Mouse (Mus musculus) cerebellum, adult 2 months (tissue): ENCODE measurements around the gene Fkbp2.

ENCODE experiments used
- CTCF ChIP-seq: fragments of 200-500 bp; IDR thresholded peaks from 2 replicates; pipeline ENCODE4 v1.5.1; 2011; ENCODE audit warnings: low read depth, mild to moderate bottlenecking, control low read depth, low read length, moderate library complexity, borderline replicate concordance; ENCODE audit not compliant: insufficient read depth
- POLR2A ChIP-seq: fragments of 200-500 bp; IDR thresholded peaks from 2 replicates; pipeline ENCODE4 v1.6.1; 2011; ENCODE audit warnings: low read length, control low read depth, borderline replicate concordance; ENCODE audit not compliant: insufficient read depth

DNA sequence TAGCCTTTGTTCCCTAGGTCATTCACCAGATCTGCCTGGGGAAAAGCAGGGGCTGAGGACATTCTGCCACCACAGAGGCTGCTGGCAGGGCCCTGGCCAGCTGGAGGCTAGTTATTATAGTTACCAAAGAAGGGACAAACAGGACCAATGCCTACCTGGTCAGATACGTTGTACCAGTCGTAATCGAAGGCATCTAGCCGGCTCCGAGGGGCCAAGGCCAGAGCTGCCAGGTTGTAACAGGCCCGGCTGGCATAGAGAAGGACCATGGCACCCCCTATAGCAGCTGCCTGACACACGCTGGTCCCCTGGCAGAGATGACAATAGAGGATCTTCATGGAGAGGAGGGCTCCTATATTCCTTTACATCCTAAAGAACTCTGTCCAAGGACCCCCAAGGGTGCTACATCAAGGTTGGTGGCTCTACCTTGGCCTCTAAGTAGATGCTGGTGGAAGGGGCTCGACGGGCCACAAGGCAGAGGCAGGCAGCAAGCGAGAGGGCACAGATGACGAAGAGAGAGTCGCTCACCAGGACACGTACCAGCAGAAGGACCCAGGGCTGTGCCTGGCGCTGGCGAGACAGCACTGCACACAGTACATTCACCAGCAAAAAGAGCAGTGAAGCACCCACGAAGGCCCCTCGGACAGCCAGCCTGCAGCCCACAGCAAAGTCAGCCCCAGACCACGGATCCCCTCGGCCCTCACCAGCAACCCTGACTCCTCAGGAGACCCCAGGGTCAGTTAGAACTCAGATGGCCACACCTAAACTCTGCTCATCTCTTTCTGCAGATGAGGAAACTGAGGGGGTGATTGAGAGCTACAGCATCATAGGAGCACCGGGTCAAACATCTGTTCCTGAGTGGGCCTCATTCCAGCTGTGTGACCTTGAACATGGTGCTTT lies 40.9 kb downstream of the Fkbp2 start:
- no peak for TF ChIP-seq CTCF
- TF ChIP-seq POLR2A: no peak
